Mouse (Mus musculus) heart, postnatal 14 days (tissue): ENCODE measurements at regions not wholly inside any gene's neighbourhood (a gene's known extent, or its start where the extent isn't known, plus 50 kb on each side); places are given as distances from the start of the nearest gene placed in this dataset.

Experiments
- DNase-seq, 2 experiments: peaks; one replicate each; pipeline ENCODE4 v3.0.0; 2021 to 2022
- intact Hi-C: fragments of 180-260 bp; cut with DNase I; formaldehyde crosslinking; loops from one replicate; pipeline ENCODE4 v1.15.1; 2025

- peak in 1 of 2 experiments; percentile 6 for DNase-seq
- intact Hi-C loops, result no loop called here
Measured at GRCm38 (mm10) chr16:95057596-95057995, 60.1 kb upstream of the Kcnj6 start.

- no peak for DNase-seq
- intact Hi-C loops, result no loop called here
Measured at GRCm38 (mm10) chr16:95064423-95064822, 66.9 kb upstream of the Kcnj6 start.

DNA sequence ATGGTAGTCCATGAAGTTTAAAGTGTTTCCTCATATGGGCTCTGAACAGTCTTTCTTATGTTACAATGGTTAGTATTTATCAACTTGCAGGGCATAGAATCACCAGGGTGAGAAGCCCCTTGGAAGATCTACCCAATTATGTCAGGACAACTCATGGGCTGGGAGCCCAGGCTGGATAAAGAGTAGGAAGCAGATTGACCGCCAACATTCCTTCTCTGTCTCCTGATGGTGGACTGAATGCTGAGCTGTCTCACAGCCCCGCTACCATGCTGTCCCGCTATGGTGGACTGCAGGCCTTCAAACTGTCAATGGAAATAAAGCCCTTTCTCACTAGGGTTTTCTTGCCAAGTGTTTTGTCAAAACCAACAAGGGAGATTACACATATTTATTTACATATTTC lies 69.2 kb upstream of the Kcnj6 start:
- intact Hi-C loops, result no loop called here
- no peak for DNase-seq

DNA sequence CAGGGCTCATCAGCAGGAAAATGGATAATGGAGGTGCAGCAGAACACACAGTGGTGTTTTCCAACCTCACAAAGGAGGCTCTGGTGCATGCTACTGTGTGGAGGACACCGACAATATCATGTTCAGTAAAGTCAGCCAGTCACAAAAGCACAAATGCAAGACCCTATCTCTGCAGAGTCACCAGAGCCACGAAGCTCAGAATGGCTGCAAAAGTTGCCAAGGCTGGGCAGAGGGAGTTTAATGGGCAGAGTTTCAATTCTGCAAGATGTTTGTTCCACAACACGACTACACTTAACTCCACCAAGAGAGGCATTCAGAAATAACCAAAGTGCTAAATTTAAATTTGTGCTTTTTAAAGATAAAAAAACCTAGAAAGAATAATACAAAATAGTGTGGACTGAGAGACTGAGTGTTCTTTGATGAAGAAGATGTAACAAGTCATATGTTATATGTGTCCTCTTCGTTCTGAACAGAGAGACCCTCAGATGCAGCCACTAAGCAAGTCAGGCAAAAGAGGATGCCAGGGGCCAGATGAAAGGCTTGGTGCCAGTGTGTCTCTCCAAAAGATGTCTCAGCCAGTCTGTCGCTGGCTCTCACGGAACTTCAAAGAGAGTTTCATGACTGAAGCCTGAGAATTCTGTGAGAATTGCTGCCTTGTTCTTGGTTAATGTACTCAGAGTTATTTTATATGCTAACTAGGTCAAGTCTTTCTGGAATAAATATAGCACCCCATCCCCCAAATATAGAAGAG lies 95.1 kb upstream of the Kcnj6 start:
- no peak for DNase-seq
- intact Hi-C loops, result no loop called here

DNA sequence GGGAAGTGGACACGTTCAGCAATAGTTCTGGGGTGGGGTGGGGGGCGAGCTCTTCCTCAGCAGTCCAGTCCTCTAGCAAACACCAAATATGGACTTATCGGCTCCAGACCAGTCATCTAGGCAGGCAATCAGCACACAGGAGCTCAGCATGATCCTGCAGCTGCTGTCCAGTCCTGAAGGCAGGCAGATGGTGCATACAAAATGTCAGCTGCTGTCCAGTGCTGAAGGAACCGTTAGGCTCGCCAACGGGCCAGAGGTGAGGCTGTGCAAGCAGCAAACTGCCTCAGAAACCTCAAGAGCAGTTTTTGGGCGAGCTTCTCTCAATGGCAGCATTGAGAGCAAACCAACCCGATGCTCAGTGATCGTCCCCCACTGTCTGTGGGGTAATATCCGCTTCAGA lies 96.3 kb upstream of the Kcnj6 start:
- intact Hi-C loops, result no loop called here
- peak; percentile 27 to 72 for DNase-seq

- intact Hi-C loops, result no loop called here
- no peak for DNase-seq
Measured at GRCm38 (mm10) chr16:95100954-95101353, 103.5 kb upstream of the Kcnj6 start.

- DNase-seq, result no peak
- intact Hi-C loops, result no loop called here
Measured at GRCm38 (mm10) chr16:95117531-95117930, 120.0 kb upstream of the Kcnj6 start.

DNA sequence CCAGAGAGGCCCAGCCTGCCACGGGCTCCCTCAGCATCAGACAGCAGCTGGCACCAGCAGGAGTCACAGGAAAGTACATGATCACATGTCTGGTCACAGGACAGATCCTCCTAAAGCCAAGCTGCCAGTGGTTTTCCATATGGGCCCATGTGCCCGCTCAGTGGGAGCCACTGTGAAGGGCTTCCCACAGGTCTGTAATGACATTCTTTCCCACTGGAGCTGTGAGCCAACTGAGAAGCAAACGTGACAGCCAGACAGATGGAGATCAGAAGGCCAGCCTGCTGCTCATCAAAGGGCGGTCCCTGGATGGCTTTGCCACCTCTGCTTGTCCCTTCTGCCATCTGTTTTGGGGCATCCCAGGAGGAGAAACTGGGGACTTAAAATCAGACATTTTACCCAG lies 121.8 kb upstream of the Kcnj6 start:
- intact Hi-C loops, result no loop called here
- DNase-seq, result no peak

DNA sequence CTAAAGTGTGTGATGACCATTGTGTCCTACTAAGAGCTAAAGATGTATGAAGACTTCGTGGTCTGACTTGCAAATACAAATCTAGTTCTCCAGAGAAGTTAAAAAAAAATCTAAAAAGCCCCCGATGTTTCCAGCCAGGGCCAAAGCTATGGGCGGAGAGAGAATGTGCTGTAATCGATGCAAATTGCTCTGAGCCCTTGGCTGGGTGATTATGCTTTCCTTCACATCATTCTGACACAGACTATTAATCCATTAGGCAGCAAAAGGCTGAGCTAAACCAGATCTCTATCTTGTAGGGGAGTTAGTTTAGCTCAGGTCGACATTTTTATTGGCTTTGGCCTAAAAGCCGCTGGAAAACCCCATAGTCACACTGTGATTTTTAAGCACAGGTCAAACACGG lies 124.5 kb upstream of the Kcnj6 start:
- intact Hi-C loops, result no loop called here
- no peak for DNase-seq

- DNase-seq, result no peak
- intact Hi-C loops, result no loop called here
Measured at GRCm38 (mm10) chr16:95127616-95128015, 129.7 kb upstream of the Kcnj15 start.

GRCm38 (mm10) chr16:95131815-95132214 lies 125.5 kb upstream of the Kcnj15 start:
- intact Hi-C loops, result no loop called here

DNA sequence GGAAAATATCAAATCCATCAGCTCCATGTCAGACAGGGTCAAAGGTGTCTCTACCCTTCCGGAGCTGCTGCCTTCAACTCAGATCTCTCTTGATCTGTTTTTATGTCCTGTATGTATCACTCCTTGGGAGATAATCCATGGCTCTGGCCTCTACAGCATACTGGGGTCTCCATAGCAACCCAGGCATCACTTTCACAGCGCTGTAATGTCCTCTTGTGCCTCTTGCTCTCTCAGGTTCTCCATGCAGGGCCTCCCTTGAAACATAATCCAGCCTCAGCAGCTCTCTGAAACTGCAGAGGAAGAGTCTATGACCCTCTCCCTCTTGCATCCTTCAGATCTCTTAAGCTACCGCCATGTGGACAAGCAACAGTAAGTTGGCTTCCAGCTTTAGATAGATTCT lies 118.5 kb upstream of the Kcnj15 start:
- intact Hi-C loops, result no loop called here
- no peak for DNase-seq

More at GRCm38 (mm10) chr16:95131815-95132214, 125.5 kb upstream of the Kcnj15 start:
- no peak for DNase-seq

- no peak for DNase-seq
- intact Hi-C loops, result no loop called here
Measured at GRCm38 (mm10) chr16:95141510-95142394, 115.6 kb upstream of the Kcnj15 start.

- DNase-seq, result no peak
- intact Hi-C loops, result no loop called here
Measured at GRCm38 (mm10) chr16:95150499-95150898, 106.9 kb upstream of the Kcnj15 start.

GRCm38 (mm10) chr16:95151499-95151898 lies 105.9 kb upstream of the Kcnj15 start:
- intact Hi-C loops, result no loop called here
- no peak for DNase-seq

DNA sequence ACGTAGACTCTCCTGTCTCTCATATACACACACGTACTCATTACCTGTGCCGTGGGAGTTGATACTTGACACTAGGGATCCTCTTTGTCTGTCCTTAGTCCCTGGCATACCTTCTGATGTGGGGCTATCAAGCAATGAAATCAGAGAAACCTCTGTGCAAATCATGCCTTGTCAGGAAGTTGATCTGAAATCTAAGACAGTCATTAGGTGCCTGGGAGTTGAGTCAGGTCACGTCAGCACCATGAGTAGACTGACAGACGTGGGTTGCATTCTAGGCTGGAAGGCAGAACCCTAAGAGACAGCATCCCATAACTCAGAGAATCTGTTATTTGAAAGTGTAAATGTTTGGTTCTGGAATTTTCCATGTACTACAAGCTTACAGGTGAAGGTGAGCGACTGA lies 105.4 kb upstream of the Kcnj15 start:
- no peak for DNase-seq
- intact Hi-C loops, result no loop called here

DNA sequence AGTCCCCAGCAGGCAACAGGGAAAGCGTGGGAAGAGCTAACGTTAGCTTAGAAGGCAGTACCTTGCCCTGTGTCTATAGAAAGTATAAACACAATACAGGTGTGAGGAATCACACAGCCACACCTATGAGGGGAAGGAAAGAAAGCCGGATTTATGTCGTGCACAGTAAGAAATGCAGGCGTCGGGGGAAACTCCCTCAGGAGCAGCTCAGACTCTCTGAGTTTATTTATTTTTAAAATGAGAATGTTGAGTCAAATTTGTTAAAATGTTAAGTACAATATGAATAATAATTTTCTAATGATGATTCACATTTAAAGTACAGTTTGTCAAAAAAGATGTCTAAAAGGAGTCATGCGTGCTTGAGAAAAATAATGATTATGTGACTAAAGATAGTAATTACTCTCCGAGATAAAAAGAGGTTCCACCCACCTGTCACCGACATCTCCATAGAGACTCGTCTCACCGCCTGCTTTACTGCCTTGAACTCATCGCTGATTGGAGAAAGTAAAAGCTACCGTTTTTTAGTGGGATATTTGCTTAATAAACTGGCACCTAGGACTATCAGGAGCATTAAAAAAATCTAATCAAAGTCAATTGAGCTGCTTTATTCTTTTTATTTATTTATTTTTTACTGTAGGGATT lies 104.5 kb upstream of the Kcnj15 start:
- intact Hi-C loops, result no loop called here
- DNase-seq, result no peak

DNA sequence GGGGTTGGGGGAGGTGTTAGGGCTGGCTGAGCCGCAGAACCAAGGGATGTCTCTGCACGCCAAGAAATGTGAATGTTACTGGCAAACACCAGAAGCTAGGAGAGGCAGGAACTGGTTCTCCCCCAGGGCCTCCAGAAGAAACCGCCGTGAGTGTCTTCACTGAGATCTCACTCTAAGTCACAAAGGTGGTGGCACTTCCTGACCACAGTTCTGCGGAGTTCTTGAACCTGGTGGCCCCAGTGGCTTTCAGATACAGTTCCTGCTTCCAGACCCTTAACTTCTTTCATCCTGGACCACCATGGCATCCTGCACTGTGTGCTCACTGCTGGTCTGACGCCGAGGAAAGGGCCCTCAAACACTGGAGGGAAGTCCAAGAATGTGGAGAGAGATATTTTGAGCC lies 89.0 kb upstream of the Kcnj15 start:
- intact Hi-C loops, result no loop called here

GRCm38 (mm10) chr16:95169346-95169745 lies 88.0 kb upstream of the Kcnj15 start:
- intact Hi-C loops, result no loop called here

More for the DNA sequence above, 89.0 kb upstream of the Kcnj15 start:
- no peak for DNase-seq

GRCm38 (mm10) chr16:95180562-95180961 lies 76.8 kb upstream of the Kcnj15 start:
- intact Hi-C loops, result no loop called here
- no peak for DNase-seq

More at GRCm38 (mm10) chr16:95169346-95169745, 88.0 kb upstream of the Kcnj15 start:
- no peak for DNase-seq

DNA sequence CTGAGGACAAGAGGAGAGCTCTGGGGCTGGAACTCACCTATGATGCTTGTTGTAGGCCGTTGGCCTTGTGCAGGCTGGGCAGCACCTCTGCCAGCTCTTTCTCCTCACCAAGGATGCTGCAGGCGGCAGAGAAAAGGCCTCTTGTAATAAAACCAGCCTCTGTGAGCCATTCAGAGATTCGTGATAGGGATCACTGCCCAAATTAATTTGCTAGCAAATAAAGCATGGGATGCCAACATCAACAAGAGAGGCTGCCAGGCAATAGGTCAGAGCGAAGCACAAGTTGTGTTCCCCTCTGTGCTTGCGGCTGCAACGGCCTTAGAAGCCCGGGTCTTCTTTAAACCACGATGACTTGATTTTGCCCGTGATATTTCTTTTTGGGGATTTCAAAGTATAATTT lies 72.0 kb upstream of the Kcnj15 start:
- DNase-seq, result no peak
- intact Hi-C loops, result no loop called here
